Mouse (Mus musculus): Measurements from ENCODE around the gene Gm28729. TPM values are rescaled to one million over a fixed set of nuclear protein-coding genes. Genes with fewer than 3 reads are reported as not detected.

Gene Gm28729
- polyA plus RNA-seq, 1 experiment from 2014 or later: 0.48 TPM

DNA sequence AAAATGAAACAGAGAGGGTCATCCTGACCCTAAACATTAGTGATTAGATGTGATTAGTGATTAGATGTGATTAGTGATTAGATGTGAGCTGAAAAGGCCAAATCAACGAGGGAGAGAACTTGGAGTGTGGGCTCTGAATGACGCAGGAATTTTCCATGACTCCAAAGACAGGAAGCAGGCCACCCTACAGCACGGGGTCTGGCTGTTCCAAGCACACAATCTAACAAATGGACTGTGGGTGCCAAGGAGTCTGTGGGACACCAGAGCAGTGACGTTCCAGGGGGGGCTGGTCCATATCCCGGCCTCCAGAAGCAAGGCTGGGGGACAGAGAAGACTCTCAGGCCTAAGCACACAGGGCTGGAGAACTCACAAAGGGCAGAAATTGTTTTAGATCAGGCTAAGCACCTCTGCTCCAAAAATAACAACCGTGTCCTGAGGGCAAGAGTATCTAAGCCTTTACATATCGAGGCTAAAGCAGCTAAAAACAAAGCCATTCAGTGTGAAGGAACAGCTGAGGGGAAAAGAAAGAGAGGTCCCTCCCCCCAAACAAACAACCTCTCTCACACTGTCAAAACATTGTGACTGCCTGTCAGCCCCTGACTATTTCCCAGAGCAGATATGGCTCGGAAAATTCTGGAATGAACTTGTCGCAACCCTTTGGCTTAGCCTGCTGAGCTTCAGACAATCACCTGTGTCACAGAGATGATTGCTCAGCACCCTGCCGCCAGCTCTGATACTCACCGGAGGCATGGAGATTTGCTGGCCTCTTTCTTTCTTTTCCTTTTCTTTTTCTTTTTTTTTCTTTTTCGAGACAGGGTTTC is 74.0 kb downstream of the Gm28729 start:
- no peak overlapping the region for H3K9ac ChIP-seq
- no peaks in the 10 kb centered on the region for H3K27me3 ChIP-seq
- H3K9me3 ChIP-seq: no peaks in the 10 kb centered on the region
- H3K36me3 ChIP-seq: no peaks in the 10 kb centered on the region
- no peak overlapping the region for H3K27ac ChIP-seq (replicated peaks)
- no peaks in the 10 kb centered on the region for H3K4me1 ChIP-seq (replicated peaks)
- no peak overlapping the region for H3K4me2 ChIP-seq
- ATAC-seq (ENCODE audit: low FRiP score, low read depth): no peak
- WGBS: 60% methylated on average over 12 of the region's 12 CpGs
- no peak overlapping the region for H3K4me3 ChIP-seq

DNA sequence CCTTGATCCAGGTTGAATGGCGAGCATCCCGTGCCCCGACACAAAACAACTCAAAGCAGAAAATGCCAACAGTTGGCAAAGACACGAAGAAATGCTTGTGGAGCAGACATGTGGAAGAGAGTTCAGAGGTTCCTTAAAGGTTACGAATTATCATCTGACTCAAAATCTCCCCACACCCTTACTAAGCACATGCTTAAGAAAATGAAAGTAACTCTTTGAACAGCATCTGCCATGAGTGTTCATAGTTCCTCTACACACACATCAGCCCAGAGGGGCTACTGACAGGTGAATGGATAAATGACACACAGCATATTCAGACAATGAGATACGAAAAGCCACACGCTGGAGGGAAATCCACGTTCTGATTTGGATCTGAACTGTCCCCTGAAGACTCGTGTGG is 75.5 kb downstream of the Gm28729 start:
- Histone ChIP-seq H3K27ac (replicated peaks) (no peak overlapping the region), H3K9me3 (no peaks in the 10 kb centered on the region), H3K4me2 (no peak overlapping the region), H3K9ac (no peak overlapping the region), H3K36me3 (no peaks in the 10 kb centered on the region), H3K4me1 (replicated peaks) (no peaks in the 10 kb centered on the region), H3K4me3 (no peak overlapping the region), H3K27me3 (no peaks in the 10 kb centered on the region)
- ATAC-seq (ENCODE audit: low FRiP score, low read depth): no peak
- WGBS: 77% methylated on average over 9 of the region's 9 CpGs

GRCm38 (mm10) chr9:96445351-96445750 is 79.7 kb downstream of the Gm28729 start:
- no peaks in the 10 kb centered on the region for H3K36me3 ChIP-seq
- H3K4me3 ChIP-seq: no peak overlapping the region
- WGBS: 77% methylated on average over 4 of the region's 4 CpGs
- H3K4me2 ChIP-seq: no peak overlapping the region
- no peaks in the 10 kb centered on the region for H3K27me3 ChIP-seq
- H3K9ac ChIP-seq: no peak overlapping the region
- no peaks in the 10 kb centered on the region for H3K4me1 ChIP-seq (replicated peaks)
- no peaks in the 10 kb centered on the region for H3K9me3 ChIP-seq
- ATAC-seq (ENCODE audit: low FRiP score, low read depth): no peak
- H3K27ac ChIP-seq (replicated peaks): no peak overlapping the region

- Histone ChIP-seq H3K36me3 (no peaks in the 10 kb centered on the region), H3K4me2 (no peak overlapping the region), H3K9me3 (no peaks in the 10 kb centered on the region), H3K9ac (no peak overlapping the region), H3K27ac (replicated peaks) (no peak overlapping the region), H3K27me3 (no peaks in the 10 kb centered on the region), H3K4me1 (replicated peaks) (peaks cover 19% of the 10 kb centered on the region), H3K4me3 (no peak overlapping the region)
- 25% methylated on average over 10 of the region's 10 CpGs for WGBS
- no peak for ATAC-seq (ENCODE audit: low FRiP score, low read depth)
These were observed 83.0 kb downstream of the Gm28729 start for GRCm38 (mm10) chr9:96442081-96442480.

DNA sequence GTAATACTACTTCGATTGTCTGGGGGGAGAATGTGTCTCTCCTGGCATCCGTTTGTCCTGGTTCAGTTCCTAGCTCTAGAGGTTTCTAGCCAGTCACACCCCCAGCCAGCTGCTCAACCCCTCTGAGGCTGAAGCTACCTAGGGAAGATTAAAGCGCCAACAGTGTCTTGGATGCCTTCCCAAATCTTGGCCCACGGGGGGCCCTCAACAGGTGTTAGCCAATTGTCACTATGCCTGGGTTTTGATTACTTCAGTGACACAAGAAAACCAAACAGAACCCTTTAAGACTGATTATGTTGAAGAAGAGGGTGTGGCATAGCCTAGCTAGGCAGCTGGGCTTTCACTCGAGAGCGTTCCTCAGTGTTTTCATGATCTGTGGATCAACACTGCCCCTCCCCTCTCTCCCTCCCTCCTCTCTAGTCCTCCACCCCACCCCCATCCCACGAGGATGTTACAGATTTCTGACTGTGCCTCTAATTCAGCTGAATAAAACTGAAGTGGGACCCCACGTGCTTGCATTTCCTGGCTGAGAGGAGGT is 86.7 kb downstream of the Gm28729 start:
- Histone ChIP-seq H3K9ac (peak overlapping the region; percentile 47), H3K27me3 (no peaks in the 10 kb centered on the region), H3K4me2 (peak overlapping the region; percentile 73), H3K4me3 (peak overlapping the region; percentile 40), H3K27ac (replicated peaks) (peak overlapping the region; percentile 75; the same call in 1 of the 2 replicates), H3K36me3 (no peaks in the 10 kb centered on the region), H3K9me3 (no peaks in the 10 kb centered on the region), H3K4me1 (replicated peaks) (peaks cover 32% of the 10 kb centered on the region)
- WGBS: 2% methylated on average over 8 of the region's 8 CpGs
- peak; percentile 52 for ATAC-seq (ENCODE audit: low FRiP score, low read depth)

DNA sequence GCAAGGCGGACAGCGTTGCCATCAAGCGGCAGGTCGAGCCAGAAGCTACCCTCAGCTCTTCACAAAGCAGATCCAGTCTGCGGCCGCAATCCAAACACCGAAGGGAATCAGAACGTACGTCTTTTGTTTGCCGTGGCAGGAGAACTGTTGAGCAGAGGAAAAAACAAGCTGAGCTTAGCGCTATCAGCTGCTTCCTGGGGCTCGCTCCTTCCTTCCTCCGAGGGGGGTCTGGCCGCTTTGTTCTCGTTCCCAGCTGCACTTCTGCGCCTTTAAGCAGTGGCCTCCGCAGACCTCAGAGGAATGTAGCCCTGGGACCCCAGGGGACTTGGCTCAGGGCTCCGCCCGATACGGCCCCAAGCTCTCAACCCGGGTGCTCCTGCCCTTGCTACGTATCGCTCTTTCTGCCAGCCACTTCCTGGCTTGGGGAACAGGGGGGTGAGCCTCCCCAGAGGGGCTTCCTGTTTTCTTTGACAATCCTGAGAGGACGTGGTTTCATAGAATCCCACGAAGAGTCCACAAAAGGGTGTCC is 87.2 kb downstream of the Gm28729 start:
- H3K4me1 ChIP-seq (replicated peaks): peaks cover 32% of the 10 kb centered on the region
- peak overlapping the region; percentile 73 for H3K4me2 ChIP-seq
- peak overlapping the region; percentile 40 for H3K4me3 ChIP-seq
- peak overlapping the region; percentile 47 for H3K9ac ChIP-seq
- H3K36me3 ChIP-seq: no peaks in the 10 kb centered on the region
- WGBS: under 1% methylated on average over 25 of the region's 25 CpGs
- H3K9me3 ChIP-seq: no peaks in the 10 kb centered on the region
- no peaks in the 10 kb centered on the region for H3K27me3 ChIP-seq
- peak; percentile 75 for ATAC-seq (ENCODE audit: low FRiP score, low read depth)
- peak overlapping the region; percentile 75 for H3K27ac ChIP-seq (replicated peaks)

DNA sequence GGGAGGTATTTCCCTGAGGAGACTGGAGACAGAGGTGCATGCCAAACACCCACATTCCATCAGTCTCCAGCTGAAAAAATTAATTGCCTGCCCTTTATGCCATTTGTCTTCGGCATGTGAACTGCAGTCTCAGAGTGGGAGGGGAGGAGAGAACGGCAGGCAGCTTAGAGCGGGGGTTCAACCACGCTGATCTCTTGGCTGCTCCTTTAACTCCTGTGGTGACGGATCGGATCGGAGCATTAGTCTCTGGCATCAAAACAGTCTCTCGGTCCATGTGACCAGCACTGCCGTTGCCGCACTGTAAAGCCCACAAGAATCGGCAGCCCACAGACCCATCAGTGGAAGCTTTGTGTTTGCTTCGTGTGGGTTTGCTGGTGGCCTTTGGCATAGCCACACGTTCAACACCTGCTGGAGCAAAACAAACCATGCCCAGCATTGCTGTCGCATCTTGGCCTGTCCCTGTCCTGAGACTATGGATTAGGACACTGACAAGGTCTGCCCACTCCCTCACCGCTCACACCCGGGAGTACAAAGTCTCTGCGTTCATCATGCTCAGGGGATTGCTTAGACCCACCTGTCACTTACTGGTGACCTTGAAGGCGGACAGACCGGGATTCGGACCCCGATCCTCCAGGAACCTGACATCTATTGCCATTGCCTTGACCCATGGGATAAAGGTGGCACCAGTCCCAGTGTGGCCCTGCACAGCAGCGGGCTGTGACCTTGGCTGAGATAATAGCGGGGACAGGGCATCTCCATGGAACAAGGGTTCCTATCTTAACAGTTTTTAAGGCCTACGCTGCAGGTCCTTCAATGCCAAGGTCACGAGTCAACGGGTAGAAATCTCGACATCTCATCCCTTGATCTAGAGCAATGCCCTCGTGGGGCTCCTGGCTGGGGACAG is 87.9 kb downstream of the Gm28729 start:
- Histone ChIP-seq H3K36me3 (no peaks in the 10 kb centered on the region), H3K4me3 (peak overlapping the region; percentile 40), H3K4me1 (replicated peaks) (peaks cover 32% of the 10 kb centered on the region), H3K9ac (peak overlapping the region; percentile 47), H3K27ac (replicated peaks) (peak overlapping the region; percentile 75), H3K9me3 (no peaks in the 10 kb centered on the region), H3K27me3 (no peaks in the 10 kb centered on the region), H3K4me2 (peak overlapping the region; percentile 73)
- WGBS: 5% methylated on average over 28 of the region's 28 CpGs
- ATAC-seq (ENCODE audit: low FRiP score, low read depth): peak; percentile 61

Other genes with a start within 250 kb of the Gm28729 start
- gene Atp1b3, start 160.8 kb downstream of the Gm28729 start, polyA plus RNA-seq (2015; fragmentation: Nextera tagmentation; extraction: Ambion mirVana): 176 and 189 TPM in 2 replicates
- 205 and 214 TPM in 2 replicates for gene Rnf7, start 46.6 kb downstream of the Gm28729 start, polyA plus RNA-seq (2015; fragmentation: Nextera tagmentation; extraction: Ambion mirVana)
- gene Rasa2, start 106.4 kb upstream of the Gm28729 start, polyA plus RNA-seq (2015; fragmentation: Nextera tagmentation; extraction: Ambion mirVana): 16.0 and 16.5 TPM in 2 replicates
- gene Zbtb38, start 227.6 kb upstream of the Gm28729 start, polyA plus RNA-seq (2015; fragmentation: Nextera tagmentation; extraction: Ambion mirVana): 41.5 and 46.1 TPM in 2 replicates